Mouse (Mus musculus) spleen, adult 12 weeks (tissue): ENCODE results near the gene Il1rap.

Experiments
- DNase-seq: peaks from one replicate; pipeline ENCODE4 v3.0.0; 2022; ENCODE audit warnings: low spot score

Il1rap gene

GRCm38 (mm10) chr16:26612499-26613220, 31.2 kb downstream of the Il1rap start:
- no peak for DNase-seq

GRCm38 (mm10) chr16:26623141-26623540, 41.6 kb downstream of the Il1rap start:
- DNase-seq: no peak

GRCm38 (mm10) chr16:26626065-26626464, 44.6 kb downstream of the Il1rap start:
- DNase-seq: no peak

- no peak for DNase-seq
Observed at GRCm38 (mm10) chr16:26634800-26635199, 53.3 kb downstream of the Il1rap start.

- DNase-seq: no peak
Observed at GRCm38 (mm10) chr16:26643077-26643476, 61.6 kb downstream of the Il1rap start.

GRCm38 (mm10) chr16:26646066-26646465, 64.6 kb downstream of the Il1rap start:
- DNase-seq: no peak

GRCm38 (mm10) chr16:26647036-26647435, 65.5 kb downstream of the Il1rap start:
- DNase-seq: no peak

GRCm38 (mm10) chr16:26662722-26663436, 81.4 kb downstream of the Il1rap start:
- no peak for DNase-seq

- DNase-seq: no peak
Observed at GRCm38 (mm10) chr16:26666401-26666800, 84.9 kb downstream of the Il1rap start.

- DNase-seq: no peak
Observed at GRCm38 (mm10) chr16:26669081-26669480, 87.6 kb downstream of the Il1rap start.

- DNase-seq: no peak
Observed at GRCm38 (mm10) chr16:26680381-26680780, 98.9 kb downstream of the Il1rap start.

- no peak for DNase-seq
Observed at GRCm38 (mm10) chr16:26689771-26690170, 108.3 kb downstream of the Il1rap start.

GRCm38 (mm10) chr16:26691294-26691693, 109.8 kb downstream of the Il1rap start:
- DNase-seq: no peak

GRCm38 (mm10) chr16:26698076-26698475, 116.6 kb downstream of the Il1rap start:
- DNase-seq: no peak

- DNase-seq: no peak
Observed at GRCm38 (mm10) chr16:26700440-26701103, 119.1 kb downstream of the Il1rap start.

GRCm38 (mm10) chr16:26705658-26706371, 124.3 kb downstream of the Il1rap start:
- no peak for DNase-seq

- no peak for DNase-seq
Observed at GRCm38 (mm10) chr16:26706503-26706902, 125.0 kb downstream of the Il1rap start.

- DNase-seq: no peak
Observed at GRCm38 (mm10) chr16:26710922-26711321, 129.4 kb downstream of the Il1rap start.

- DNase-seq: no peak
Observed at GRCm38 (mm10) chr16:26713538-26714316, 132.2 kb downstream of the Il1rap start.

- no peak for DNase-seq
Observed at GRCm38 (mm10) chr16:26722464-26722863, 141.0 kb downstream of the Il1rap start.

GRCm38 (mm10) chr16:26723952-26724747, 142.6 kb downstream of the Il1rap start:
- no peak for DNase-seq
